Mouse (Mus musculus): ENCODE data around the gene Gpr55.

DNA sequence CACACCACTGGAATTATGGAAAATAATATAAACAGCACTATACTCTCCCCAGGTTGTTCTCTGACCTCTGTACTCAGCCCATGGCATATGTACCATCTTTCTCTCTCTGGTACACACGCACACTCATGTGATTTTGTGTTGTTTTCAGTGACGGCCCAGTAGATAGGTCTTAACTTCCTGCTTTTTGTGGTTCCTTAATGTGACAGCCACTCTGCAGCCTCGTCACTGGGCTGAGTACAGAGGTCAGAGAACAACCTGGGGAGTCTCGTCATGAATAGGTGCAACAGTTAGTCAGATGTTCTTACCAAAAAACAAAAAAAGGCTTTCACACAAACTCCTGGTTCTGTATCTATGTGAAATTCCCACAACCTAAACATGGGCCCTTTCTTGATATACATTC is 27.5 kb upstream of the Gpr55 start:
- no peak for TF ChIP-seq GATA1 (IDR thresholded peaks at IDR 0.05; ENCODE audit: borderline replicate concordance, low read length)
- no peak for TF ChIP-seq FLI1 (IDR thresholded peaks at IDR 0.05; ENCODE audit: low read length)
